Mouse (Mus musculus): Measurements from ENCODE around the gene Sfxn3. TPM values are rescaled to one million over a fixed set of nuclear protein-coding genes. Genes with fewer than 3 reads are reported as not detected.

Sfxn3 gene
- polyA plus RNA-seq, 1 experiment from 2014 or later, result 34.8 TPM

DNA sequence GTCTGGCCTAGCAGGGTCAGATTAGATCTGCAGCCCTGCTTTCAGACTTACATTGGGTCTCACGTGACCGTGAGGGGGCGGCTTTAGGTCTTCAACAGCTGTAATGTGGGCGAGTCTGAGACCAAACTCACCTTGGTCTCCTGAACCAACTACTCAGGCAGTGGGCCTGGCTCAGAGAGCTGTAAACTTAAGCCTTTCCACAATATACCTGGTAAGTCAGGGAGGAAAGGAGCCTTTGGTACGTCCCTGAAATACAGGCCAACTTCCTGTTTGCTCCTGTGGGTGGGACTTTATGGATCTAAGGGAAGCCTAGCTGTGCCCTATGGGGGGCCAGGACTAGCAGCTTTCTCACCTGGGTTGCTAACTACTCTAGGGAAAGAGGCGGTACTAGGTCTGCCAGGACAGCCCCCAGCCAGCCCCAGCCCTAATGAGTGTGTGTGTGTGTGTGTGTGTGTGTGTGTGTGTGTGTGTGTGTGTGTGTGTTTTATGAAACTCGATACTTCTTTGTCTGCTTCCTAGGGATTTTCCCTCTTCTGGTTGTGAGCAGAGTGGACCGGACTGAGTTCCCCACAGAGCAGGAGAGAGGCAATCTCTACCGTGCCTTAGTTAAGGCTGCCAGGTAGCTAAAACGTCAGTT, 32.9 kb upstream of the Sfxn3 start, which contains the start of gene Lzts2:
Gene Lzts2, plus strand, starts transcription at position 80 of the 637 bp plus-strand sequence.
- Histone ChIP-seq H3K4me3 (ENCODE audit: inconsistent target) (peak within 1 kb of the TSS; percentile 19; the same call in 1 of the 2 replicates), H3K27ac (no peak within 1 kb of the TSS), H3K36me3 (ENCODE audit: inconsistent target) (peaks cover 19% of the 10 kb centered on the region), H3K79me2 (ENCODE audit: inconsistent target) (no peaks in the 10 kb centered on the region)
- whole genome bisulfite sequencing (ENCODE audit: missing documents), result 25% methylated on average over 10 of the region's 10 CpGs

DNA sequence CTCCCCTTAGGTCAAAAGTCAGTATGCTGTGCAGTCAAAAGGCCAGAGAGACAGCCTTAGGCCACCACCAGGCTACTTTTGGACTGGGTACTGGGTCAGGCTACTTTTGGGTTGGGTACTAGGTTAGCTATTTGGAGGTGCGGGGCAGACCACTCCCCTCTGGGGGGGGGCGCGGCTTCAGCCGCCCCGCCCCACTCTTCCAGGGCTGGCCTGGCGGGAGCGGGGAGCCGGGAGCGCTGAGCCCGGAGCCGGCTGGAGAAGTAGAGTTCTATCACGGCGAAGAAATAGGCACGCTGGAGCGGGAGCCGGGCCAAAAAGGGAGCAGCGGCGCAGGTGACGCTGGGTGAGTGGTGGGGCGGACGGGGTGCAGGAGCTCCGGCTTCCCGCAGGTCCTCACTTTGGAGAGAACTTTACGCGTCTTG, 32.3 kb upstream of the Sfxn3 start:
- 5% methylated on average over 25 of the region's 25 CpGs for WGBS (ENCODE audit: missing documents)

DNA sequence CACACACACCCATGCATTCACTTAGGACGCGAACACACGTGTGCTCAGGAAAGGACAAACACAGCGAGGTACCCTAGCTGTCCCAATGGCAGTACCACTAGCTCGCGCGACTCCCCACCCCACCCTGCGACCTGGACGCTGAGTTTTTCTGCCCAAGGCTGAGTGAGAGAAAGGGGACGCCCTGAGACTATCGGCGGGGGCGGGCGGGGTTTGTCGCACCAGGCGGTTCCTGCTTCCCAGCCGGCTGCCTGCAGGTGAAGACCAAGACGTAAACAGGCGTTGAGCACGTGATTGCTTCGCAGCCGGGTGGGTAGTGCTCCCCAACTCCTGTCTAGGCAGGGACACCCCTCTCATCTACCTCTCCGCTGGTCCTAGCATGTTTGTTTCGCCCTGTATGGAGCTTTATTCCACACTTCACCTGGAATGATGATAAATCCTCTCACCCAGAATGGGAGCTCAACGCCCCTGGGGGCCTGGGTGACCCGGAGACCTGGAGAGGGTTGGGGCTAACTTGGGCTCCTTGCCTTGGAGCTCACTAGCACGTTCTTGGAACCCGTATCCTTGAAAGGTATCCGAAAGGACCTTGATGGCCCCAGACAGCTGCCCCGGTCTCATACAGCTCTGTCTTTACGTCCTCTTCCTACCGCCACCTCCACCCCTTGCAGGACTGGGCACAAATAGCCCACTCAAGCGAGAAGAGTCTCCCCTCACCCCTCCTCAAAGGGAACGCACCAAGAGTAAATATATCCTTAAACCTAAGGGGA, 31.6 kb upstream of the Sfxn3 start:
- peak overlapping the region; percentile 19 for H3K4me3 ChIP-seq (ENCODE audit: inconsistent target)
- 9% methylated on average over 31 of the region's 34 CpGs for WGBS (ENCODE audit: missing documents)

More for the DNA sequence above, 32.3 kb upstream of the Sfxn3 start:
- Histone ChIP-seq H3K4me3 (ENCODE audit: inconsistent target) (peak overlapping the region; percentile 19; the same call in 1 of the 2 replicates), H3K79me2 (ENCODE audit: inconsistent target) (no peaks in the 10 kb centered on the region), H3K27ac (no peak overlapping the region), H3K36me3 (ENCODE audit: inconsistent target) (peaks cover 19% of the 10 kb centered on the region)

GRCm38 (mm10) chr19:45016341-45017215, 30.7 kb upstream of the Sfxn3 start:
- WGBS (ENCODE audit: missing documents), result 2% methylated on average over 14 of the region's 18 CpGs
- Histone ChIP-seq H3K79me2 (ENCODE audit: inconsistent target) (no peaks in the 10 kb centered on the region), H3K27ac (no peak overlapping the region), H3K4me3 (ENCODE audit: inconsistent target) (peak overlapping the region; percentile 19; the same call in 1 of the 2 replicates), H3K36me3 (ENCODE audit: inconsistent target) (peaks cover 3% of the 10 kb centered on the region; the same call in 1 of the 2 replicates)

More for the DNA sequence above, 31.6 kb upstream of the Sfxn3 start:
- Histone ChIP-seq H3K36me3 (ENCODE audit: inconsistent target) (peaks cover 12% of the 10 kb centered on the region), H3K27ac (no peak overlapping the region), H3K79me2 (ENCODE audit: inconsistent target) (no peaks in the 10 kb centered on the region)

GRCm38 (mm10) chr19:45017216-45017771, 30.0 kb upstream of the Sfxn3 start:
- Histone ChIP-seq H3K4me3 (ENCODE audit: inconsistent target) (peak overlapping the region; percentile 19; the same call in 1 of the 2 replicates), H3K79me2 (ENCODE audit: inconsistent target) (no peaks in the 10 kb centered on the region), H3K27ac (no peak overlapping the region), H3K36me3 (ENCODE audit: inconsistent target) (no peaks in the 10 kb centered on the region)
- under 1% methylated on average over 24 of the region's 27 CpGs for WGBS (ENCODE audit: missing documents)

DNA sequence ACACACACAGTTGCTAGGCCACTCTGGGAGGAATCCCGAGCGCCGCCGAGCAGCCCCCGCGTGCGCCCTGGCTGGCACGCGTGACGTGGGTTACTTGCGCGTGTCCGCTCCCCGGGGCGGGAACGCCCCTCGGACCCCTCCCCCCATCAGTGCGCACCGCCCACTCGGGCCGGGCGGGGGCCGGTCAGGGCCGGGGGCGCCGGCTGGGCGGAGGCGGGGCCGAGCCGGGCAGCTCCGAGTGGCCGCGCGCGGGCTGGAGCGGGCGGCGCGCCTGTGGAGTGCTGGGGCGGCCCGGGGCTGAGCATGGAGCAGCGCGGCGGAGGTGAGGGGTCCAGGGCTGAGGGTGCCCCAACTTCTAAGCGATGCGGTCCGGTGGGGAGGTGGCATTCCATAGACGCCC, 29.4 kb upstream of the Sfxn3 start:
- Histone ChIP-seq H3K4me3 (ENCODE audit: inconsistent target) (peak overlapping the region; percentile 10; the same call in 1 of the 2 replicates), H3K79me2 (ENCODE audit: inconsistent target) (no peaks in the 10 kb centered on the region), H3K36me3 (ENCODE audit: inconsistent target) (no peaks in the 10 kb centered on the region), H3K27ac (no peak overlapping the region)
- 0% methylated on average over 43 of the region's 48 CpGs for WGBS (ENCODE audit: missing documents)

GRCm38 (mm10) chr19:45018351-45018831, 28.9 kb upstream of the Sfxn3 start:
- H3K79me2 ChIP-seq (ENCODE audit: inconsistent target), result no peaks in the 10 kb centered on the region
- H3K27ac ChIP-seq, result no peak overlapping the region
- H3K4me3 ChIP-seq (ENCODE audit: inconsistent target), result peak overlapping the region; percentile 10; the same call in 1 of the 2 replicates
- 31% methylated on average over 13 of the region's 13 CpGs for WGBS (ENCODE audit: missing documents)
- no peaks in the 10 kb centered on the region for H3K36me3 ChIP-seq (ENCODE audit: inconsistent target)

GRCm38 (mm10) chr19:45020348-45020747, 27.0 kb upstream of the Sfxn3 start:
- 79% methylated on average over 6 of the region's 6 CpGs for WGBS (ENCODE audit: missing documents)
- H3K36me3 ChIP-seq (ENCODE audit: inconsistent target), result no peaks in the 10 kb centered on the region
- H3K27ac ChIP-seq, result no peak overlapping the region
- H3K4me3 ChIP-seq (ENCODE audit: inconsistent target), result no peak overlapping the region
- H3K79me2 ChIP-seq (ENCODE audit: inconsistent target), result no peaks in the 10 kb centered on the region

GRCm38 (mm10) chr19:45021362-45021761, 25.9 kb upstream of the Sfxn3 start:
- Histone ChIP-seq H3K27ac (no peak overlapping the region), H3K36me3 (ENCODE audit: inconsistent target) (no peaks in the 10 kb centered on the region), H3K79me2 (ENCODE audit: inconsistent target) (no peaks in the 10 kb centered on the region), H3K4me3 (ENCODE audit: inconsistent target) (no peak overlapping the region)
- 96% methylated on average over 15 of the region's 15 CpGs for WGBS (ENCODE audit: missing documents)

- Histone ChIP-seq H3K79me2 (ENCODE audit: inconsistent target) (no peaks in the 10 kb centered on the region), H3K36me3 (ENCODE audit: inconsistent target) (no peaks in the 10 kb centered on the region)
- 93% methylated on average over 9 of the region's 11 CpGs for WGBS (ENCODE audit: missing documents)
These were observed 23.3 kb upstream of the Sfxn3 start for GRCm38 (mm10) chr19:45023993-45024392.

GRCm38 (mm10) chr19:45024775-45025174, 22.5 kb upstream of the Sfxn3 start:
- H3K36me3 ChIP-seq (ENCODE audit: inconsistent target), result no peaks in the 10 kb centered on the region
- H3K27ac ChIP-seq, result no peak overlapping the region
- no peak overlapping the region for H3K4me3 ChIP-seq (ENCODE audit: inconsistent target)
- 94% methylated on average over 19 of the region's 20 CpGs for WGBS (ENCODE audit: missing documents)
- no peaks in the 10 kb centered on the region for H3K79me2 ChIP-seq (ENCODE audit: inconsistent target)

More at GRCm38 (mm10) chr19:45023993-45024392, 23.3 kb upstream of the Sfxn3 start:
- Histone ChIP-seq H3K27ac (no peak overlapping the region), H3K4me3 (ENCODE audit: inconsistent target) (no peak overlapping the region)

DNA sequence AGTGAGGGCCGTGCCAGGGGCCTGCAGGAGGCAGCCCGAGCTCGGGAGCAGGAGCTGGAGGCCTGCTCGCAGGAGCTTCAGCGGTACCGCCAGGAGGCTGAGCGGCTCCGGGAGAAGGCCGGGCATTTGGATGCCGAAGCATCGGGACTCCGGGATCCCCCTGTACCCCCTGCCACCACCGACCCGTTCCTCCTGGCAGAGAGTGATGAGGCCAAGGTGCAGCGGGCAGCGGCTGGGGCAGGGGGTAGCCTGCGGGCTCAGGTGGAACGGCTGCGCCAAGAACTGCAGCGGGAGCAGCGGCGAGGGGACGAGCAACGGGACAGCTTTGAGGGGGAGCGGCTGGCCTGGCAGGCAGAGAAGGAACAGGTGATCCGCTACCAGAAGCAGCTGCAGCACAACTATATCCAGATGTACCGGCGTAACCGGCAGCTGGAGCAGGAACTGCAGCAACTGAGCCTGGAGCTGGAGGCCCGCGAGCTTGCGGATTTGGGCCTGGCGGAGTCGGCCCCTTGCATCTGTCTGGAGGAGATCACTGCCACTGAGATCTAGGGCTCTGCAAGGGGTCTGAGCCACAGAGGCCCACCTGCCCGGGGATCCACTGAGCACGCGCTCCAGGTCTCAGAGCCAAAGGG, 21.2 kb upstream of the Sfxn3 start:
- WGBS (ENCODE audit: missing documents), result 95% methylated on average over 29 of the region's 37 CpGs

DNA sequence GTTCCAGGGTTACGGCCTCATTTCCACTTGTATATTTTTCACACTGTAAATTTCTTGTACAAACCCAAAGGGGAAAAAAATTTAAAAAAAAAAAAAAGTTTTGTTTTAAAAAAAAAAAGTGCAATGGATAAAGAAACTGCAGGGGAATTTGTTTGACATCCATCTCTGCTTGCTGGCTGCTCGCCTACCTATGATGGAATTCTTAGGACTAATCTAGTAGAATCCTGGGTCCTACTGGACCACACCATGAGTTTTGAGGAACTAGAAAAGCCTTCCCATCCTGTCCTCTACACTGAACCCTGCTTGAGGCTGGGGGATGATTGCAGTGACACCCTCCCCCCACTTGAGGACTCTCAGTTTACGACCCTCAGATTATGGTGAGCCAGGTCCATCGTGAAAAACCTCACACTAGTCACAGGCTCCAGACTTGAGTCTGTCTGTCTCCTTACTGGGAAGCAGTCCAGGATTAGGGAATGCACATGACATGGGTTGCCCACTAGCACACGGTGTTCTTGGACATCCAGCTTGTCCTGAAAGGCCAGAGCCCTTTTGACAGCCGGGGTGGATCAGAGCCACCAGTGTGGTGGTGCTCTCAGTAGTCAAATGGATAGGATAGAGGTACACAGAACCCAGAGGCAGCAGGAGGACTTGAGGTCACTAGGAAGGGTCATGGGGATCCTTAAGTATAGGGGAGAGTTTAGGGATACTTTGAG, 20.2 kb upstream of the Sfxn3 start:
- H3K79me2 ChIP-seq (ENCODE audit: inconsistent target), result no peaks in the 10 kb centered on the region
- H3K4me3 ChIP-seq (ENCODE audit: inconsistent target), result no peak overlapping the region
- 85% methylated on average over 6 of the region's 6 CpGs for WGBS (ENCODE audit: missing documents)
- no peak overlapping the region for H3K27ac ChIP-seq
- no peaks in the 10 kb centered on the region for H3K36me3 ChIP-seq (ENCODE audit: inconsistent target)

More for the DNA sequence above, 21.2 kb upstream of the Sfxn3 start:
- Histone ChIP-seq H3K27ac (no peak overlapping the region), H3K4me3 (ENCODE audit: inconsistent target) (no peak overlapping the region), H3K36me3 (ENCODE audit: inconsistent target) (no peaks in the 10 kb centered on the region), H3K79me2 (ENCODE audit: inconsistent target) (no peaks in the 10 kb centered on the region)

Data from macrophage (primary cell).